Mouse (Mus musculus) mouse trophoblast stem cell (cell line): ENCODE measurements around the gene Hpn.

Experiments
- in situ Hi-C, 2 experiments: fragments of 300-500 bp; cut with MseI, MboI; formaldehyde crosslinking; loops; 2 replicates in 1 of 2; 3 replicates in 1 of 2; pipeline ENCODE4 v1.15.1; 2025

The Hpn gene

GRCm38 (mm10) chr7:31082831-31083588, 32.1 kb downstream of the Hpn start:
- in situ Hi-C loops = no loop called here

- in situ Hi-C loops = no loop called here
Measured at GRCm38 (mm10) chr7:31082106-31082505, 33.0 kb downstream of the Hpn start.

GRCm38 (mm10) chr7:31081106-31081505, 34.0 kb downstream of the Hpn start:
- in situ Hi-C loops = no loop called here

- in situ Hi-C loops = no loop called here
Measured at GRCm38 (mm10) chr7:31080611-31081010, 34.5 kb downstream of the Hpn start.

- in situ Hi-C loops = no loop called here
Measured at GRCm38 (mm10) chr7:31079670-31080069, 35.4 kb downstream of the Hpn start.

GRCm38 (mm10) chr7:31077885-31078445, 37.1 kb downstream of the Hpn start:
- in situ Hi-C loops = no loop called here

GRCm38 (mm10) chr7:31077470-31077869, 37.6 kb downstream of the Hpn start:
- in situ Hi-C loops = no loop called here

- in situ Hi-C loops = no loop called here
Measured at GRCm38 (mm10) chr7:31076492-31076891, 38.6 kb downstream of the Hpn start, which contains the start of gene Fxyd3. Fxyd3 (minus strand) TSS chr7:31076704.

GRCm38 (mm10) chr7:31074713-31075069, 40.4 kb downstream of the Hpn start:
- in situ Hi-C loops = no loop called here

- in situ Hi-C loops = no loop called here
Measured at GRCm38 (mm10) chr7:31074061-31074712, 40.9 kb downstream of the Hpn start.

- in situ Hi-C loops = no loop called here
Measured at GRCm38 (mm10) chr7:31073546-31073945, 41.5 kb downstream of the Hpn start.

- in situ Hi-C loops = no loop called here
Measured at GRCm38 (mm10) chr7:31072326-31072725, 42.8 kb downstream of the Hpn start.

GRCm38 (mm10) chr7:31070324-31070723, 44.8 kb downstream of the Hpn start:
- in situ Hi-C loops = no loop called here

- in situ Hi-C loops = no loop called here
Measured at GRCm38 (mm10) chr7:31069491-31069890, 45.6 kb downstream of the Hpn start.

GRCm38 (mm10) chr7:31067836-31068235, 47.3 kb downstream of the Hpn start:
- in situ Hi-C loops = no loop called here

- in situ Hi-C loops = no loop called here
Measured at GRCm38 (mm10) chr7:31063074-31063560, 52.0 kb downstream of the Hpn start.

- in situ Hi-C loops = no loop called here
Measured at GRCm38 (mm10) chr7:31060621-31061010, 54.5 kb downstream of the Hpn start.

GRCm38 (mm10) chr7:31059919-31060620, 55.0 kb downstream of the Hpn start:
- in situ Hi-C loops = loop anchor here (5.0 kb wide), 2 partner anchors 32 to 37 kb away; no protein-coding TSS in a partner anchor

- in situ Hi-C loops = loop anchor here (5.0 kb wide), 2 partner anchors 33 to 38 kb away; no protein-coding TSS in a partner anchor
Measured at GRCm38 (mm10) chr7:31059108-31059507, 56.0 kb downstream of the Hpn start, which contains the start of gene Lgi4. Lgi4 (plus strand) TSS chr7:31059342.

GRCm38 (mm10) chr7:31058211-31058610, 56.9 kb downstream of the Hpn start:
- in situ Hi-C loops = loop anchor here (5.0 kb wide), 2 partner anchors 34 to 39 kb away; no protein-coding TSS in a partner anchor

- in situ Hi-C loops = loop anchor here (5.0 kb wide), 2 partner anchors 35 to 40 kb away; no protein-coding TSS in a partner anchor
Measured at GRCm38 (mm10) chr7:31057730-31058129, 57.4 kb downstream of the Hpn start.

GRCm38 (mm10) chr7:31057071-31057470, 58.0 kb downstream of the Hpn start, which contains the start of gene Fxyd1:
Fxyd1 (minus strand) TSS chr7:31057199.
- in situ Hi-C loops = loop anchor here (5.0 kb wide), 2 partner anchors 35 to 40 kb away; no protein-coding TSS in a partner anchor
